Mouse (Mus musculus) testis, adult 2 months (tissue): Measurements from ENCODE around the gene Padi2.

Experiments
- CTCF ChIP-seq: fragments of 200-500 bp; IDR thresholded peaks from 2 replicates; pipeline ENCODE4 v1.5.1; 2012; ENCODE audit warnings: low read depth, mild to moderate bottlenecking, inconsistent platforms, low read length, moderate library complexity; ENCODE audit not compliant: control insufficient read depth, insufficient read depth, insufficient replicate concordance
- POLR2A ChIP-seq: fragments of 200-500 bp; IDR thresholded peaks from 2 replicates; pipeline ENCODE4 v1.6.1; 2012; ENCODE audit warnings: low read depth, mild to moderate bottlenecking, inconsistent platforms, low read length, moderate library complexity; ENCODE audit not compliant: control insufficient read depth

- TF ChIP-seq CTCF (no peak), POLR2A (no peak)
Observed at GRCm38 (mm10) chr4:140910661-140911310, 4.6 kb downstream of the Padi2 start.
